Mouse (Mus musculus) ES-E14 (cell line): ENCODE measurements at regions not wholly inside any gene's neighbourhood (a gene's known extent, or its start where the extent isn't known, plus 50 kb on each side); places are given as distances from the start of the nearest gene placed in this dataset.

Source experiments
- MAFK ChIP-seq: IDR thresholded peaks from 2 replicates; pipeline ENCODE4 v1.6.1; 2014; ENCODE audit warnings: mild to moderate bottlenecking, low read depth, low read length, inconsistent platforms; ENCODE audit not compliant: insufficient read depth
- ZC3H11A ChIP-seq: IDR thresholded peaks from 2 replicates; pipeline ENCODE4 v1.6.1; 2012; ENCODE audit warnings: low read depth, mild to moderate bottlenecking, inconsistent platforms, low read length, borderline replicate concordance

GRCm38 (mm10) chr6:51185201-51185600 is 247.3 kb upstream of the Nfe2l3 start:
- no peak for TF ChIP-seq ZC3H11A
- TF ChIP-seq MAFK: no peak
